Mouse (Mus musculus) heart, adult 2 months (tissue): ENCODE results near the gene Rnf220.

ENCODE experiments used
- CTCF ChIP-seq: fragments of 200-600 bp; IDR thresholded peaks from 2 replicates; pipeline ENCODE4 v1.8.1; 2022; ENCODE audit warnings: antibody characterized with exemption, mild to moderate bottlenecking, moderate library complexity
- POLR2A ChIP-seq: fragments of 200-500 bp; IDR thresholded peaks from 2 replicates; pipeline ENCODE4 v1.6.1; 2011; ENCODE audit warnings: mild to moderate bottlenecking, low read depth, low read length, control low read depth; ENCODE audit not compliant: insufficient read depth

DNA sequence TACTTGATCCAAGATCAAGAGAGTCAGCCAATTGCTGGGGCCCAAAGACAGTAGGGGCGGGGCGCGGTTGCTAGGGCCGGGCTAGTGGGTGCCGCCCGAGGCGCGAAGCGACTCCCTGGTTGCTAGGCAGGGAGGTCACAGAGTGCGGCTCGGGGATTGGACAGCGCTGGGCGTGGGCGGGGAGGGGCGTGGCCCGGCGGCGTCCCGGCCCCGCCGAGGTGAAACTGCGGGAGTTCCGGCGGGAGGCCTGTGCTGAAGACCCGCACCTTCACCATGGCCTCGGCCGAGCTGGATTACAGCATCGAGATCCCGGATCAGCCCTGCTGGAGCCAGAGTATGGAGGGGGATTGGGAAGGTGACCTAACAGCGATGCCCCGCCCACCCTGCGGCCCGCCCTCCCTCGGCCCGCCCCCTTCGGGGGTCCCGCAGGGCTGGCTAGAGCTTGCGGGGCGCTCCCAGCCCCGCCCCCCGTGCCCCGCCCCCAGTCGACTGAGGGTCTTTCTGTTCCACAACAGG lies 245.0 kb downstream of the Rnf220 start, which contains the start of the genes Tmem53 and Armh1:
- TF ChIP-seq CTCF: no peak
- peak; percentile 37; the same call in 1 of the 2 replicates for TF ChIP-seq POLR2A
